Mouse (Mus musculus) stomach, embryonic 16.5 days (tissue): ENCODE measurements around the gene Adarb1. TPM values are rescaled to one million over a fixed set of nuclear protein-coding genes. Genes with fewer than 3 reads are reported as not detected.

Experiments
- ATAC-seq: fragments of 200-750 bp; cut with Nextera tagmentation; 2 replicates; pipeline ENCODE4 v1.8.0; 2017; ENCODE audit warnings: moderate number of reproducible peaks, moderate TSS enrichment; ENCODE audit not compliant: insufficient read depth, low FRiP score
- H3K27ac ChIP-seq: fragments of 300-500 bp; sonication (generic); 2 replicates; pipeline ENCODE4 v1.5.1; 2014; ENCODE audit warnings: low read length
- H3K27me3 ChIP-seq: fragments of 300-500 bp; sonication (generic); 2 replicates; pipeline ENCODE4 v1.6.1; 2014; ENCODE audit warnings: low read length, control low read depth, mixed read lengths; ENCODE audit not compliant: control insufficient read depth, insufficient read depth
- H3K36me3 ChIP-seq: fragments of 300-500 bp; sonication (generic); 2 replicates; pipeline ENCODE4 v1.6.1; 2014; ENCODE audit warnings: low read length; ENCODE audit not compliant: control insufficient read depth, insufficient read depth
- H3K4me1 ChIP-seq: fragments of 300-500 bp; sonication (generic); 2 replicates; pipeline ENCODE4 v1.6.1; 2014; ENCODE audit warnings: low read length, control low read depth, mixed read lengths; ENCODE audit not compliant: control insufficient read depth, insufficient read depth
- H3K4me2 ChIP-seq: fragments of 300-500 bp; sonication (generic); 2 replicates; pipeline ENCODE4 v1.6.1; 2014; ENCODE audit warnings: low read depth, low read length, mixed read lengths
- H3K4me3 ChIP-seq: fragments of 300-500 bp; sonication (generic); replicated peaks from 2 replicates; pipeline ENCODE4 v1.5.1; 2014; ENCODE audit warnings: mild to moderate bottlenecking, low read length
- H3K9ac ChIP-seq: fragments of 300-500 bp; sonication (generic); 2 replicates; pipeline ENCODE4 v1.6.1; 2014; ENCODE audit warnings: low read length
- H3K9me3 ChIP-seq: fragments of 300-500 bp; sonication (generic); replicated peaks from 2 replicates; pipeline ENCODE4 v1.6.1; 2016; ENCODE audit warnings: low read length, control low read depth; ENCODE audit not compliant: control insufficient read depth
- WGBS: fragments of 180-500 bp; shearing (Covaris S2); extraction: QIAGEN DNeasy Blood & Tissue Kit; methylation state at CpG from one replicate; pipeline ENCODE4 v1.1.7; 2014; 5-methylcytosine and 5-hydroxymethylcytosine counted together
- polyA plus RNA-seq: library from polyadenylated mRNA; unstranded; fragments of >200 nt; fragmentation: Nextera tagmentation; extraction: Ambion mirVana; gene quantifications from 2 replicates; pipeline ENCODE4 v1.2.1, GENCODE M21; 2015

Adarb1 gene
- polyA plus RNA-seq, 1 experiment from 2014 or later, result 8.4 TPM

DNA sequence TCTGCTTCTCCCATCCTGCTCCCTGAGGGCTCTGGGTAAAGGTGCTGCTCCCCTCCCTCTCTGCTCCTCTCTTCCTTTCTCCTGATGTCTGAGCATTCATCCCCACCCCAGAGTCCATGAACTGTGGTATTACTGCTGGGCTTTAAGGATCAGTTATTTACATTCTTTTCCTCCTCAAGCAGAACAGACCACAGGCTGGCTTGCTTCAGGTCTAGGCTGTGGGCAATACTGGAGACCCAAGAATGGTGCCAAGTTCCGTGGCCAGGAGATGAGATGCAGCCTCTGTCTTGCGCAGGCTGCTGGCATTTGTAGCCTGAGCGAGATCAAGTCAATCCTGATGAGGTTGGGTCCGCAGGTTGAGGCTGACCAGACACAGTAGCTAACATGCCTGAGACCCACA lies 33.8 kb upstream of the Adarb1 start:
- no peak overlapping the region for H3K9ac ChIP-seq
- no peak overlapping the region for H3K4me3 ChIP-seq
- no peak overlapping the region; the same call in 1 of the 2 replicates for H3K27ac ChIP-seq
- 0 out of 2 replicates have a peak, but pooled peaks have one; percentile 8 for ATAC-seq
- H3K27me3 ChIP-seq, result no peaks in the 10 kb centered on the region
- no peaks in the 10 kb centered on the region for H3K36me3 ChIP-seq
- peaks cover 15% of the 10 kb centered on the region for H3K4me1 ChIP-seq
- H3K9me3 ChIP-seq, result no peaks in the 10 kb centered on the region
- 89% methylated on average over 4 of the region's 4 CpGs for WGBS
- no peak overlapping the region for H3K4me2 ChIP-seq

DNA sequence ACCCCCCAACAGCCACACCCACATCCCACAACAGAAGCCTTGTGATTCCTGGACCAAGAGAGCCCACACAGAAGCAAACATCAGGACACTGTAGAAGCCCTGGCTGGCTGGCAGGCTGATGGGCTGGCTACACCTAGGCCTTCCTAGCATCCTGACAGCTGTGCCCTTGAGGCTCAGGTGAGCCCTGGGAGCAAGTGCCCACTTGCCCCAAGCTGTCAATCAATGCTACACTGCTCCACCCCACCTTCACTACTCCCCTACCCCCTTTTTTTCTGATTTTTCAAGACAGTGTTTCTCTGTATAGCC lies 32.0 kb upstream of the Adarb1 start:
- ATAC-seq, result no peak
- Histone ChIP-seq H3K4me3 (no peak overlapping the region), H3K9me3 (peaks cover 4% of the 10 kb centered on the region; the same call in 1 of the 2 replicates), H3K27ac (no peak overlapping the region), H3K36me3 (no peaks in the 10 kb centered on the region), H3K27me3 (no peaks in the 10 kb centered on the region), H3K9ac (no peak overlapping the region), H3K4me1 (peaks cover 15% of the 10 kb centered on the region), H3K4me2 (no peak overlapping the region)

GRCm38 (mm10) chr10:77449315-77450158 lies 31.5 kb upstream of the Adarb1 start:
- H3K9ac ChIP-seq, result peak overlapping the region; percentile 41
- no peaks in the 10 kb centered on the region for H3K36me3 ChIP-seq
- H3K4me3 ChIP-seq, result peak overlapping the region; percentile 26
- peak overlapping the region; percentile 50 for H3K4me2 ChIP-seq
- 21% methylated on average over 23 of the region's 23 CpGs for WGBS
- 0 out of 2 replicates have a peak overlapping the region, but pooled peaks have one; percentile 1 for H3K27ac ChIP-seq
- no peaks in the 10 kb centered on the region for H3K27me3 ChIP-seq
- ATAC-seq, result peak; percentile 44; the same call in 1 of the 2 replicates
- peaks cover 9% of the 10 kb centered on the region; the same call in 1 of the 2 replicates for H3K9me3 ChIP-seq
- H3K4me1 ChIP-seq, result peaks cover 15% of the 10 kb centered on the region

DNA sequence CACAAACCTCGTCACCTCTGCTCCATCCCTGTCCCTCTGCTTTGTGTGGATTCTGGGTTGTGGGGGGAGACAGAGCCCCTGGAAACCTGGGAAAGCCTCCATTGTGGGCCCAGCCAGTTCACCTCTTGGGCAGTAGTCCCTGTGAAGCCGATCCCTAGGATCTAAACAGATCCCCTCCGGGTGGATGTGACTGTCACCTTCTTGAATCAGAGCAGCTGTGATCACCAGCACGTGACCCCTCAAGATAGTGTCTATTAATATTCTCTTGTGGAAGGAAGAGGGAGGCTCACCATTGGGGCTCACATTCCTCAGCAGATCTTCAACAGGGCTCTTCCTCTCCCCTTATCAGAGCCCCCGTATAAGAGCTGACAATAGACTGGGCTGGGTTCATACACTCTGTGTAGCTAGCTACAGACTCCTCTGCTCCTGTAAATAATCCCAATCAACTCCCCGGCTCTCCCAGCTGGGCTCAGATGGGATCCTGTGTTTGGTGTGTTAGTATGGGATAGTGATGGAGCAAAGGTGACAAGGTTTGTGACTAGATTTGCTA lies 30.7 kb upstream of the Adarb1 start:
- peak overlapping the region; percentile 50 for H3K4me2 ChIP-seq
- H3K4me3 ChIP-seq, result peak overlapping the region; percentile 26
- 0 out of 2 replicates have a peak overlapping the region, but pooled peaks have one; percentile 1 for H3K27ac ChIP-seq
- H3K27me3 ChIP-seq, result no peaks in the 10 kb centered on the region
- H3K9ac ChIP-seq, result peak overlapping the region; percentile 41; the same call in 1 of the 2 replicates
- H3K4me1 ChIP-seq, result peaks cover 15% of the 10 kb centered on the region
- peaks cover 9% of the 10 kb centered on the region; the same call in 1 of the 2 replicates for H3K9me3 ChIP-seq
- H3K36me3 ChIP-seq, result no peaks in the 10 kb centered on the region
- ATAC-seq, result no peak
- 36% methylated on average over 6 of the region's 6 CpGs for WGBS

DNA sequence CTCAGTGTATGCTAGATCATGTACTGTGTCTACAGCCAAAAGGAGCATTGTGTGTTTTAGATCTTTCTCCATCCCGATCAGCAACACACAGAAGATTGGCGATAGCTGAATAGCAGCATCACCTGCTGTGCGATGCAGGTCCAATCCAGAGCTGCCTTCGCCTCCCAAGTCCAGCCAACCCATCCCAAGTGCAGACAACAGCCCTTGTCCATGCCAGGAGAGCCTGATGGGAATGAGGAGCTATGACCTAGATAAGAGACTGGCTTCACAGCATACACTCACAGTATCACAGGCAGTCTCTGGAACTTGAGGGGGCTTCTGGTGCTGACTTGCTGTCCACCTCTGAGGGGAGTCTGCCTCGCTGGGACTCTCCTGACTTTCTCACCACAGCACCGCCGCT lies 30.1 kb upstream of the Adarb1 start:
- no peak for ATAC-seq
- H3K27ac ChIP-seq, result no peak overlapping the region
- peaks cover 9% of the 10 kb centered on the region; the same call in 1 of the 2 replicates for H3K9me3 ChIP-seq
- H3K27me3 ChIP-seq, result no peaks in the 10 kb centered on the region
- 84% methylated on average over 7 of the region's 7 CpGs for WGBS
- no peak overlapping the region for H3K4me3 ChIP-seq
- peaks cover 15% of the 10 kb centered on the region for H3K4me1 ChIP-seq
- no peaks in the 10 kb centered on the region for H3K36me3 ChIP-seq
- no peak overlapping the region for H3K4me2 ChIP-seq
- no peak overlapping the region for H3K9ac ChIP-seq

GRCm38 (mm10) chr10:77447755-77448154 lies 29.7 kb upstream of the Adarb1 start:
- no peak overlapping the region for H3K4me2 ChIP-seq
- no peaks in the 10 kb centered on the region for H3K27me3 ChIP-seq
- H3K27ac ChIP-seq, result no peak overlapping the region
- H3K36me3 ChIP-seq, result no peaks in the 10 kb centered on the region
- H3K9ac ChIP-seq, result no peak overlapping the region
- no peak for ATAC-seq
- WGBS, result 10% methylated on average over 2 of the region's 2 CpGs
- H3K9me3 ChIP-seq, result peaks cover 9% of the 10 kb centered on the region; the same call in 1 of the 2 replicates
- H3K4me3 ChIP-seq, result no peak overlapping the region
- H3K4me1 ChIP-seq, result peaks cover 15% of the 10 kb centered on the region

DNA sequence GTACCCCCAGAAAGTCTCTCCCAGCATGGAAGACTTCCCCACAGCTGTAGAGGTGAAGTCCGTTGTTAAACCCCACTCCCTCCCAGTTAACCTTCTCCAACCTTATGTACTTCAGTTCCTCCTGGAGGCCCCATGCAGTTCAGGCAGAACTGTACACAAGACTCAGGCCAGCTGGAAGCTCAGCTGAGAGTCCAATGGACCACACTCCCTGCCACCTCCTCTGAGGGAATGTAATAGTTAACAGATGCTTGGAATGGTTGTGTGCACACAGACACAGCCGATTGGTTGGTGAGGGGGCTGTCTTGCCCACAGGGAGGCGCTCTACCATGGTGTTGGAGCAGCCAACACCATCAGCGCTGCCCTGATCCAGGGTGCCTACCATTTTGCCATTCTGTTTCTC lies 24.2 kb upstream of the Adarb1 start:
- Histone ChIP-seq H3K9ac (no peak overlapping the region), H3K4me3 (no peak overlapping the region), H3K36me3 (no peaks in the 10 kb centered on the region), H3K9me3 (peaks cover 9% of the 10 kb centered on the region; the same call in 1 of the 2 replicates), H3K4me2 (no peak overlapping the region), H3K27me3 (no peaks in the 10 kb centered on the region), H3K27ac (no peak overlapping the region), H3K4me1 (peaks cover 16% of the 10 kb centered on the region)
- no peak for ATAC-seq
- WGBS, result 80% methylated on average over 4 of the region's 4 CpGs

- 75% methylated on average over 3 of the region's 3 CpGs for WGBS
Observed at GRCm38 (mm10) chr10:77441812-77442211, 23.7 kb upstream of the Adarb1 start.

More at GRCm38 (mm10) chr10:77441812-77442211, 23.7 kb upstream of the Adarb1 start:
- Histone ChIP-seq H3K9ac (no peak overlapping the region), H3K9me3 (peaks cover 9% of the 10 kb centered on the region; the same call in 1 of the 2 replicates), H3K4me2 (no peak overlapping the region), H3K27ac (no peak overlapping the region), H3K4me1 (peaks cover 16% of the 10 kb centered on the region), H3K4me3 (no peak overlapping the region), H3K36me3 (no peaks in the 10 kb centered on the region), H3K27me3 (no peaks in the 10 kb centered on the region)
- ATAC-seq, result no peak
